Mouse (Mus musculus): ENCODE results near the gene Rnf225. TPM values are rescaled to one million over a fixed set of nuclear protein-coding genes. Genes with fewer than 3 reads are reported as not detected.
"Not testable (repeated sequence)": the region's sequence is repeated elsewhere in the genome, so short reads cannot be mapped to it uniquely, and the experiment has no call there.

Rnf225 gene
- under 1 TPM; 0.71 to 0.97 TPM for total RNA-seq (2021)
- long read RNA-seq, result 0 reads

DNA sequence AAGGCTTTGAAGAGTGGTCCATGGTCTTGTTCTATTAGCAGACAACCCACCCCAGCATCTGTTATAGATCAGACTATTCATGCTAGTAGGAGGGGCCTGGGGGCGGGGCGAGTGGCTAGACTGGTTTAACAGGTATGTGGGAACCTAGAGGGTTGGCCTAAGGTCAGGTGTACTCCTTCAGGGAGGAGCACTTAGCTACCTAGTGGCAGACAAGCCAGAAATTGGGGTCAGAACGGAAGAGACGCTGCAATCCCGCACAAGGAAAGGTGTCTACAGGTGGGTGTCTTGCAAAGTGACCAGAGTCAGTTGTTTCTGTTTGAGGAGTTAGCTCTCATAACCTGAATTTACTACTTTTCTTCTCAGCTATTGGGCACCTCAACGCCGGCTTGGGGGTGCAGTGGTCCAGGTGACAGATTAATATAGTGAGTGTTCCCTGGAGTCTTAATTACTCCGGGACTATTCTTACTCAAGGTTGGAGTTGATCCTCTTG lies at the start of gene Rnf225:
Rnf225 (plus strand) TSS at position 226 of the 490 bp plus-strand sequence.
- DNase-seq (ENCODE audit: low spot score in 2 of 2), result no peak

GRCm38 (mm10) chr7:12880036-12880435 lies 47.2 kb upstream of the Rnf225 start:
- no peak for DNase-seq (ENCODE audit: low spot score in 2 of 2)

GRCm38 (mm10) chr7:12880497-12880896 lies 46.7 kb upstream of the Rnf225 start:
- DNase-seq (ENCODE audit: low spot score in 2 of 2), result not testable (repeated sequence)

GRCm38 (mm10) chr7:12880911-12881660 lies 46.1 kb upstream of the Rnf225 start, which contains the start of gene Zfp128:
TSS of gene Zfp128 (plus strand) at chr7:12881177.
- peak; percentile 94 to 98 for DNase-seq (ENCODE audit: low spot score in 2 of 2)

DNA sequence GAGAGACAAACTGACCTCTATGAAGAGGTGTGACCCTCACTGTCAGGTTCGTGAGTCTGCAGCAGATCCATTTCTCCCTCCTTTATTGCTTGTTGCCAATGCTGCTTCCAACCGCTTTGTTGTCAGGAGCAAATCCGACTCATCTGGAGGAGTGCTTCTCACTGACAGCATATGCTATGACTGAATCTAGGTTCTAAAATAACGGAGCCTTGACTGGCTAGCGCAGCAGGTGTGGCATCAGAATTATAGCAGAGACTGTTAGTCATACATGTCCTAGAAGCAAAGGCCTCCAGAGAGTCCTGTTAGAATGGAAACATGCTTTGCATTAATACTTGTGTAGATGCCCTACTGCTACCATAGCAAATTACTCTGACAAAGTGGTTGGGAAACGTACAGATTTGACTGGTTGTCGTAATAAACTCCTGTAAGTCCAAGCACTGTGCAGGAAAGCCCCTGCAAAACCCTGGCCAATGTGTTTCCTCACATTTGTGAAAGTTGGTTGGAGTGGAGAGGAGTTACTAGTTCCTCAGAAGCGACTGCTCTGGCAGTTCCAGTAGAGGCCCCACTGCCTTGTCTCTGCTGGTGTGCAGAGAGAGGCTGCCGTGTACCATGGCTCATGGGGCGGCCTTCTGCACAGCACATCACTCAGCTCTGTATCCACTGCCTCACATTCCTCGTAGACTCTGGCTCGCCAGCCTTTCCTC lies 40.5 kb upstream of the Rnf225 start:
- no peak for DNase-seq (ENCODE audit: low spot score in 2 of 2)

GRCm38 (mm10) chr7:12887585-12887984 lies 39.6 kb upstream of the Rnf225 start:
- no peak for DNase-seq (ENCODE audit: low spot score in 2 of 2)

GRCm38 (mm10) chr7:12890928-12891327 lies 36.3 kb upstream of the Rnf225 start:
- DNase-seq (ENCODE audit: low spot score in 2 of 2), result no peak

- DNase-seq (ENCODE audit: low spot score in 2 of 2), result no peak
These were observed 35.9 kb upstream of the Rnf225 start for GRCm38 (mm10) chr7:12891334-12891733.

GRCm38 (mm10) chr7:12897655-12898410 lies 29.4 kb upstream of the Rnf225 start, which contains the start of gene Zscan22:
TSS of gene Zscan22 (plus strand) at chr7:12897815.
- peak; percentile 95 to 98 for DNase-seq (ENCODE audit: low spot score in 2 of 2)

GRCm38 (mm10) chr7:12901517-12901916 lies 25.7 kb upstream of the Rnf225 start:
- DNase-seq (ENCODE audit: low spot score in 2 of 2), result no peak

- DNase-seq (ENCODE audit: low spot score in 2 of 2), result no peak
These were observed 23.6 kb upstream of the Rnf225 start for GRCm38 (mm10) chr7:12903623-12904022.

DNA sequence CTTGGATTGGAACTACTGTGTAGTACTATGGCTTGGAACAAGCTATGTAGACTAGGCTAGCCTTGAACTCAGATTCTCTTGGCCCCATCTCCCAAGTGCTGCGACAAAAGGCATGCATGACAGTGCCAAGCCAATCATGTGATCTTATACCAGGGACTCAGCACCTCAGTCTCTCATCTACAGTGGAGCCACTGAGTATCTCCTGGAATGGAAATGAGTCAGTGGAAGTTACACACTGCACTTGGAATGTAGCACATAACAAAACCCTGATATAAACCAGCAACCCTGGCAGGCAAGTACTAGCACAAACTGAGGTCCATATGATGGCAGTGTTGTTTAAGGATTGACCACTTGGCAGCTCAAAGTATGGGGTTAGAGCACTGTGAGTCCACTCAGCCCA lies 22.1 kb upstream of the Rnf225 start:
- no peak for DNase-seq (ENCODE audit: low spot score in 2 of 2)

- peak; percentile 68 to 91 for DNase-seq (ENCODE audit: low spot score in 2 of 2)
These were observed 17.7 kb upstream of the Rnf225 start for GRCm38 (mm10) chr7:12909498-12909962.

DNA sequence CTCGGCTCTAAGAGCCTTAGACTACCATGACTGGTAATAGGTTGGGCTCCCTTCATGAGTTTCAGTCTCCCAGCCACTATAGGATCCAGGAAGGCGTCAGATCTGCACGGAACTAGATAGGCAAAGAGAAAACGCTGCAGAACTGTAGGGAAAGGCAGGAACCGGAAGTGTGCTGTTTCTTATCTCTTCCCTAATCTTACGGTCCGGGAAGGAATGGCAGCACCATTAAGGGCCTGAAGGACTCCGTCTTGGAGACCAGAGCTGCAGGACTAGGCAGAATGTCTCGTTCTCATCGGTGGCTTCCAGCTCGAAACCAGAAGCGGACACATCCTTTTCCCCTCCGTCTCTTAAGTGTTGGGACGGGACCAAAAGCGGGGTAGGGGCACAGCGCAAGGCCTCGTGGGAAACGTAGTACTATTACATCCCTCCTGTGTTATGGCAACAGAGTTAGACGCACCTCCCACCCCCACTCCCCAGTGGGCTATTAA lies 17.0 kb upstream of the Rnf225 start:
- DNase-seq (ENCODE audit: low spot score in 2 of 2), result peak; percentile 64 to 78

DNA sequence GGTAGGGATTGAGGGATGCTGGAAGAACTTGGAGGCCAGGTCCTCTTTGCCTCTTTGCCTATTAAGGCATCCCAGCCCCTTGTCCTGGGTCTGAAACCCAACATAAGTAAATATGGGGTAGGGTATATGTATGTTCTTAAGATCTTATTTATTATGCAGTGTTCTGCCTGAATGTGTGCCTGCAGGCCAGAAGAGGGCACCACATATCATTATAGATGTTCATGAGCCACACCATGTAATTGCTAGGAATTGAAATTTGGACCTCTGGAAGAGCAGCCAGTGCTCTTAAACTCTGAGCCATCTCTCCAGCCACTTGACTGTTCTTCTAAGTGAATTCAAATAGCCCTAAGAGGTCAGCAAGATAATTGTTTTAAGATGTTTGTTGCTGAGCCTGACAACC lies 13.7 kb upstream of the Rnf225 start:
- DNase-seq (ENCODE audit: low spot score in 2 of 2), result no peak

GRCm38 (mm10) chr7:12920495-12920894 lies 6.7 kb upstream of the Rnf225 start:
- DNase-seq (ENCODE audit: low spot score in 2 of 2), result not testable (repeated sequence)

DNA sequence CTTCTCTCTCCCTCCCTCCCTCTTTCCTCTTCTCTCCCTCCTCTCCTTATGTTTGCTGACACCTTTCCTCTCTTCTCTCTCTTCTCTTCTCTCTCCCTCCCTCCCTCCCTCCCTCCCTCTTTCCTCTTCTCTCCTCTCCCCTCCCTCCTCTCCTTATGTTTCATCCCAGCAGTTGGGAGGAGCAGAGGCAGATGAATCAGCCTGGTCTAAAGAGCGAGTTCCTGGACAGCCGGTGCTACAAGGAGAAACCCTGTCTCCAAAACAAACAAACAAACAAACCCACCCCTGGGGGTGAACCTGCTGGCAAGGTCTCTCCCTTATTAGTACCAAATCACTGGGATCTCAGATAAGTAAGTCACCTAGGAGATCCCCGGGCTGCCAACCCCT lies 5.9 kb upstream of the Rnf225 start:
- no peak for DNase-seq (ENCODE audit: low spot score in 2 of 2)

DNA sequence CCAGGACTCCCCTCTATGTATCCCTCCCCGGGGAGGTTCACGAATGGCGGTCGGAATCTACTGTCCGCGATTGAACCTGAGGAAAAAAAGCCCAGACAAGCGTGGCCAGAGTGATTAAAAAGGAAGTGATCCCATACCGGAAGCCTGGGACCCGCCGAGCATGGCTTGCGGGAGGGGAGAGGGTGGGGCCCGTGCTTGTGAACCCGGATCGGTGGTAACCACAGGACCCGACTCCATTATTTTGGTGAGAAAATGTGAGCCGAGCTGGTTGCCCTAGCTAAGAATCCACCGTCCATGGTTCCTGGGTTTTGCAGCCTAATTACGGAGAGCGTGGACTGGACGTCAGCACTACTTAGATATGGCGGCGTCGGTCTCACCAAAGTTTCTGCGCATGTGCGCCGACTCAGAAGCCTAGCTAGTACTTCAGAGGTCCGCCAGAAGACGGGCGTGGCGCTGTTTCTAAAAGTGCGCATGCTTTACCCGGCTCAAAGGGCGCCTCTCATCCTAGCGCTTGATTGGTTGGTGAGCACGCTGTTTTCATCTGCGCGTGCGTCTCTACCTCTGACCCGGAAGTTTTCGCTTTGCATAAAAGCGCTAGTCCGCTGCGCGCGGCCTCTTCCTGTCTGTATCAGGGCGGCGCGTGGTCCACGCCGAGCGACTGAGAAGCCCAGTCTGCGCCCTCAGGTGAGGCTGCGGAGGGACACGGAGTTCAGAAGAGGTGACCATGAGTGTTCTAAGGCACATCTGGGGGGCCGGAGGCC lies 5.3 kb upstream of the Rnf225 start, which contains the start of gene Rps5:
Rps5 (plus strand) TSS at position 586 of the 761 bp plus-strand sequence.
- DNase-seq (ENCODE audit: low spot score in 2 of 2), result peak; percentile 98 to 100

- no peak for DNase-seq (ENCODE audit: low spot score in 2 of 2)
These were observed 4.5 kb upstream of the Rnf225 start for GRCm38 (mm10) chr7:12922729-12923128.

GRCm38 (mm10) chr7:12926316-12926715 lies 900 bp upstream of the Rnf225 start:
- no peak for DNase-seq (ENCODE audit: low spot score in 2 of 2)
